Mouse (Mus musculus) limb, embryonic 14.5 days (tissue): ENCODE data around the gene Spen. TPM values are rescaled to one million over a fixed set of nuclear protein-coding genes. Genes with fewer than 3 reads are reported as not detected.
A peak's percentile ranks its signal among the peaks of the same experiment; 100 is the strongest.

Experiments
- ATAC-seq: fragments of 200-750 bp; cut with Nextera tagmentation; 2 replicates; pipeline ENCODE4 v1.8.0; 2017; ENCODE audit warnings: low read depth, moderate number of reproducible peaks, moderate TSS enrichment; ENCODE audit not compliant: low FRiP score
- DNase-seq: peaks from one replicate; pipeline ENCODE4 v3.0.0-alpha.2; 2015; ENCODE audit warnings: low spot score
- H3K27ac ChIP-seq: fragments of 300-500 bp; sonication (generic); replicated peaks from 2 replicates; pipeline ENCODE4 v1.5.1; 2014; ENCODE audit warnings: low read depth, mild to moderate bottlenecking, low read length, moderate library complexity, mixed read lengths
- H3K27me3 ChIP-seq: fragments of 300-500 bp; sonication (generic); 2 replicates; pipeline ENCODE4 v1.6.1; 2014; ENCODE audit warnings: low read length, mixed read lengths; ENCODE audit not compliant: control insufficient read depth, insufficient read depth
- H3K36me3 ChIP-seq: fragments of 300-500 bp; sonication (generic); 2 replicates; pipeline ENCODE4 v1.6.1; 2014; ENCODE audit warnings: mild to moderate bottlenecking, low read length, moderate library complexity, mixed read lengths; ENCODE audit not compliant: control insufficient read depth, insufficient read depth
- H3K4me1 ChIP-seq: fragments of 300-500 bp; sonication (generic); 2 replicates; pipeline ENCODE4 v1.6.1; 2014; ENCODE audit warnings: antibody characterized with exemption, low read length, mixed read lengths; ENCODE audit not compliant: control insufficient read depth, insufficient read depth
- H3K4me2 ChIP-seq: fragments of 300-500 bp; sonication (generic); replicated peaks from 2 replicates; pipeline ENCODE4 v1.6.1; 2014; ENCODE audit warnings: low read depth, mild to moderate bottlenecking, low read length, moderate library complexity; ENCODE audit not compliant: severe bottlenecking
- H3K4me3 ChIP-seq: fragments of 300-500 bp; sonication (generic); replicated peaks from 2 replicates; pipeline ENCODE4 v1.5.1; 2014; ENCODE audit warnings: low read length
- H3K9ac ChIP-seq: fragments of 300-500 bp; sonication (generic); 2 replicates; pipeline ENCODE4 v1.6.1; 2014; ENCODE audit warnings: mild to moderate bottlenecking, low read depth, low read length, moderate library complexity; ENCODE audit not compliant: severe bottlenecking
- H3K9me3 ChIP-seq: fragments of 300-500 bp; sonication (generic); 2 replicates; pipeline ENCODE4 v1.6.1; 2016; ENCODE audit warnings: low read length; ENCODE audit not compliant: control insufficient read depth
- POLR2A ChIP-seq: fragments of 200-500 bp; IDR thresholded peaks from 2 replicates; pipeline ENCODE4 v1.8.0; 2012; ENCODE audit warnings: inconsistent platforms, mild to moderate bottlenecking, moderate library complexity, borderline replicate concordance; ENCODE audit not compliant: insufficient read depth, insufficient read length; ENCODE audit errors: extremely low read depth
- WGBS: fragments of 180-500 bp; shearing (Covaris S2); extraction: QIAGEN DNeasy Blood & Tissue Kit; methylation state at CpG from one replicate; pipeline ENCODE4 v1.1.7; 2014; 5-methylcytosine and 5-hydroxymethylcytosine counted together
- polyA plus RNA-seq, 2 experiments: library from polyadenylated mRNA; depleted of rRNA in 1 of 2; stranded (reverse) in 1 of 2; unstranded in 1 of 2; fragments of >200 nt; fragmentation: Nextera tagmentation in 1 of 2; extraction: Ambion mirVana in 1 of 2; gene quantifications; 2 replicates each; pipeline versions ENCODE4 v1.2.1 to v1.2.3; 2012 to 2014

Spen gene
- polyA plus RNA-seq, 2 experiments = 13.1 to 15.9 TPM

DNA sequence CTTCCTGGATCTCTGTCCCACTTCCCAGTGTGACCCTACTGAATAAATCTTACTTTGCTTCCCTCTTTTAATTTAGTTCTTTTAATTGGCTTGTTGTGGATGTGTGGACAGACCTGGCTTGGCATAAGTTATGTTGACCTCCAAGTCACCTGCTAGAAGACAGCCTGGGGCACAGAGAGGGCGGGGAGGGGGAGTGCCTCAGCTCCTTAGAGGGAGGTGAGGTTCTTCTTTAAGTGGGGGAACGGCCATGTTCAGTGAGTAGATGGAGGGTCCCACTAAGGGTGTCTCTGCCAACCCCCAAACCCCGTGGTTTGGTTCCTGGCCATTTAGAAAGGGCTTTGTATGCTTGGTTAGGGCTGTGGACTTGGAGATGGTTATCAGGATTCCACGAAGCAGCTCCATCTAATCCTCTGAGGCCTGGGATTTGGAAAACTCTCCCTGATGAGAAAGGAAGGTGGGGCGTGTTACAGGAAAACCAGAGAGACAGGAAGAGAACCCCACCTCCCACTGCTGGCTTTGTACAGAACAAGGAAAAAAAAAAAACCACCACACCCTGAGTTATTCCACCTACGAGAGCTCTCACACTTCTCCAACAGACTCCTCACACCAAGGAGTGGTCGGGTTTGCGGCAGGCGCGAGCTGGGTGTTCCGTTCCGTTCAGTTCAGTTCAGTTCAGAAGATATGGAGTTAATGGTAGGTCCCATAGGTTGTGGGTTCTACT lies 99.2 kb downstream of the Spen start:
- H3K9me3 ChIP-seq = no peaks in the 10 kb centered on the region
- H3K4me2 ChIP-seq = no peak overlapping the region
- H3K27ac ChIP-seq = no peak overlapping the region
- no peak for ATAC-seq
- WGBS = 80% methylated on average over 12 of the region's 12 CpGs
- H3K27me3 ChIP-seq = no peaks in the 10 kb centered on the region
- 0 out of 2 replicates have a peak, but pooled peaks cover 2% of the 10 kb centered on the region for H3K4me1 ChIP-seq
- H3K4me3 ChIP-seq = no peak overlapping the region
- no peak for TF ChIP-seq POLR2A
- no peaks in the 10 kb centered on the region for H3K36me3 ChIP-seq
- no peak overlapping the region for H3K9ac ChIP-seq
- no peak for DNase-seq

DNA sequence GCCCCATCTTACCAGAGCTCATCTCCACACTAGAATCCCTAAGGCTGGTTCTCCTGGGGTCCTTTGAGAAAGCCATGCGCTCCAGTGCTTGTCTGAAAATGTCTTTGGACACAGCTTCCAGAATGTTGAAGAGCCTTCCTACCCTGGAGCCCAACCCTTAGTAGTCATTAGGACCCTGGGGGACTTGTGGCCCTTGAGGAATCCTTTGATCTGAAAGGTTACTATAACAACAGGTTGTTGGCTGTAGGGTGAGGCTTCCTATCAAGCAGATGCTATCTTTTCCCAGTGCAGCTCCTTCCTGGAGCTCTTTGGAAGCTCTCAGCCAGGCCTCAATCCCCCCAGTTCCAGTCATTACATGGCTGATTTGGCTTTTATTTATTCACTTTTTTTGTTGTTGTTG lies 102.4 kb downstream of the Spen start, which contains the start of gene Srarp:
Srarp (minus strand) TSS at position 132 of the 400 bp plus-strand sequence.
- Histone ChIP-seq H3K4me1 (no peaks in the 10 kb centered on the region), H3K4me3 (no peak within 1 kb of the TSS), H3K27ac (no peak within 1 kb of the TSS), H3K36me3 (no peaks in the 10 kb centered on the region), H3K9me3 (no peaks in the 10 kb centered on the region), H3K4me2 (no peak within 1 kb of the TSS), H3K27me3 (no peaks in the 10 kb centered on the region), H3K9ac (no peak within 1 kb of the TSS)
- ATAC-seq (no peak), DNase-seq (no peak)
- no peak for TF ChIP-seq POLR2A
- 74% methylated on average over 1 of the region's 1 CpGs for WGBS

DNA sequence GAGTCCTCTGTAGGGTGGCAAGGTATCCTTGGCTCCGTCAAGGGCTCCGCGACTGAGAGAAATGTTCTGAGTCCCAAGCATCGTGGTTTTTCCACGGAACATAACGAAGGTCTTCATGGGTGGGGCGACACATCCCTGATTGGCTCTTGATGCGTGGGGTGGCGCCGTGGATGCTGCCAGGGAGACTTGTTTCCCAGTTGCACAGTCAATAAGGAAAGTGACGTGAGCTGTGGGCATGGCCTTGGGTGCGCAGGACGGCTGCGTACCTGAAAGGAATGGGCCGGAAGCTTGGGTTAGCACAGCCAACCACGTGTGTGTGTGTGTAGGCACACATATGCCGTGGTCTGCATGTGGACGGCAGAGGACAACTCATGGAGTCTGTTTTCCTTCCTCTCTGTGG lies 105.2 kb downstream of the Spen start:
- 85% methylated on average over 18 of the region's 18 CpGs for WGBS
- Histone ChIP-seq H3K4me3 (no peak overlapping the region), H3K4me2 (no peak overlapping the region), H3K27me3 (no peaks in the 10 kb centered on the region), H3K36me3 (no peaks in the 10 kb centered on the region), H3K27ac (no peak overlapping the region), H3K4me1 (no peaks in the 10 kb centered on the region), H3K9ac (no peak overlapping the region), H3K9me3 (no peaks in the 10 kb centered on the region)
- no peak for TF ChIP-seq POLR2A
- ATAC-seq (no peak), DNase-seq (no peak)

DNA sequence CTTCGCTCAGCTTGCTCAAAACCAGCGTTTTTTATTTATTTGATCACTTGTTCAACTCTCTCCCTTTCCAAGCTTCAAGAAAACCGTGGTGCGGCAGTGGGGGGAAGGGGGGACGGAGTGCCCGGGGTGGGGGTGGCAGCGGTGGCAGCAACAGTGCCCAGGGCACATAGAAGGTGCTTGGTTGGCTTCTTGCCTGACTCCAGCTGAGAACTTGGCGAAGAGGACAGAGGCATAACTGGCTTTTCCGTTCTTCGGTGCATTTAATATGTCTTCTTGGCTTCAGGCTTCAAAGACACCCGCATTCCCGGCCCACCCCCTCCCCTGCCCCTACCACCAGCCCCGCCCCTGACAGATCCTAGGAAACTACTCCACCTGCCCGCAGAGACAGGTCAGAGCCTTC lies 105.7 kb downstream of the Spen start:
- TF ChIP-seq POLR2A = no peak
- ATAC-seq = no peak

DNA sequence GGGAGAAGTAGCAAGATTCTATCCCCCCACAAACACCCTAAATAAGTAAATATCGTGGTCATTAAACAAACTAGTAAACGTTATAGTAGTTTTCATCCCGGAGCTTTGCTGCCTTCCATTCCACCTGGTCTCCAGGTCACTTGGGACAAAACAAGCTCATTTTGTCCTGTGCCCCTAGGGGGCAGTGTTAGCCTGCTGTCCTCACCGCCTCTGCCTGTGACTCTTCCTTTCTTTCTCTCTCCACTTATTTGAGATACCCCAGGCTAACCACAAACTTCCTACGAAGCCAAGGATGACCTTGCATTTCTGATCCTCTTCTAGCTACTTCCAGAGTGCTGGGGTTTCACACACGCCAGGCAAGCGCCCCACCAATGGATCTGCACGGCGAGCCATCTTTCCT lies 107.4 kb downstream of the Spen start:
- Histone ChIP-seq H3K4me2 (no peak overlapping the region), H3K36me3 (no peaks in the 10 kb centered on the region), H3K27me3 (no peaks in the 10 kb centered on the region), H3K27ac (no peak overlapping the region), H3K9ac (no peak overlapping the region), H3K4me3 (no peak overlapping the region), H3K4me1 (peaks cover 5% of the 10 kb centered on the region; the same call in 1 of the 2 replicates), H3K9me3 (no peaks in the 10 kb centered on the region)
- TF ChIP-seq POLR2A = no peak
- peak; percentile 62 for DNase-seq
- ATAC-seq = no peak
- whole genome bisulfite sequencing = 40% methylated on average over 9 of the region's 9 CpGs

More for the DNA sequence above, 105.7 kb downstream of the Spen start:
- no peak overlapping the region for H3K4me2 ChIP-seq
- no peak overlapping the region for H3K27ac ChIP-seq
- no peak for DNase-seq
- H3K9ac ChIP-seq = no peak overlapping the region
- H3K27me3 ChIP-seq = no peaks in the 10 kb centered on the region
- no peaks in the 10 kb centered on the region for H3K9me3 ChIP-seq
- H3K4me1 ChIP-seq = no peaks in the 10 kb centered on the region
- WGBS = 50% methylated on average over 14 of the region's 14 CpGs
- H3K36me3 ChIP-seq = no peaks in the 10 kb centered on the region
- no peak overlapping the region for H3K4me3 ChIP-seq
